Mouse (Mus musculus): Measurements from ENCODE around the gene Fads3. TPM values are rescaled to one million over a fixed set of nuclear protein-coding genes. Genes with fewer than 3 reads are reported as not detected.

Gene Fads3
- polyA plus RNA-seq, 1 experiment from 2014 or later = 8.6 TPM

GRCm38 (mm10) chr19:10062292-10062691 lies 20.9 kb downstream of the Fads3 start:
- H3K4me1 ChIP-seq = no peaks in the 10 kb centered on the region
- no peaks in the 10 kb centered on the region for H3K27me3 ChIP-seq
- ATAC-seq (ENCODE audit: insufficient number of reproducible peaks, insufficient read depth, low FRiP score, low TSS enrichment, low read depth) = no peak
- no peak overlapping the region for H3K9ac ChIP-seq
- 86% methylated on average over 8 of the region's 8 CpGs for WGBS
- no peak overlapping the region for H3K4me3 ChIP-seq
- H3K27ac ChIP-seq = no peak overlapping the region
- peaks cover 66% of the 10 kb centered on the region for H3K36me3 ChIP-seq
- no peak overlapping the region for H3K4me2 ChIP-seq
- no peaks in the 10 kb centered on the region for H3K9me3 ChIP-seq

GRCm38 (mm10) chr19:10062862-10063261 lies 21.5 kb downstream of the Fads3 start:
- no peak overlapping the region for H3K4me2 ChIP-seq
- no peak overlapping the region for H3K9ac ChIP-seq
- ATAC-seq (ENCODE audit: insufficient number of reproducible peaks, insufficient read depth, low FRiP score, low TSS enrichment, low read depth) = no peak
- no peaks in the 10 kb centered on the region for H3K4me1 ChIP-seq
- peaks cover 71% of the 10 kb centered on the region for H3K36me3 ChIP-seq
- WGBS = 95% methylated on average over 5 of the region's 5 CpGs
- no peaks in the 10 kb centered on the region for H3K27me3 ChIP-seq
- no peak overlapping the region for H3K27ac ChIP-seq
- H3K4me3 ChIP-seq = no peak overlapping the region
- no peaks in the 10 kb centered on the region for H3K9me3 ChIP-seq

GRCm38 (mm10) chr19:10064173-10065012 lies 23.0 kb downstream of the Fads3 start:
- no peak overlapping the region for H3K27ac ChIP-seq
- no peaks in the 10 kb centered on the region for H3K27me3 ChIP-seq
- no peak for ATAC-seq (ENCODE audit: insufficient number of reproducible peaks, insufficient read depth, low FRiP score, low TSS enrichment, low read depth)
- H3K4me3 ChIP-seq = no peak overlapping the region
- no peaks in the 10 kb centered on the region for H3K9me3 ChIP-seq
- no peak overlapping the region for H3K4me2 ChIP-seq
- H3K9ac ChIP-seq = no peak overlapping the region
- H3K36me3 ChIP-seq = peaks cover 86% of the 10 kb centered on the region
- 88% methylated on average over 10 of the region's 10 CpGs for WGBS
- H3K4me1 ChIP-seq = no peaks in the 10 kb centered on the region

- Histone ChIP-seq H3K4me2 (no peak overlapping the region), H3K27me3 (no peaks in the 10 kb centered on the region), H3K27ac (no peak overlapping the region), H3K9me3 (no peaks in the 10 kb centered on the region), H3K9ac (no peak overlapping the region), H3K36me3 (peaks cover 98% of the 10 kb centered on the region), H3K4me1 (no peaks in the 10 kb centered on the region), H3K4me3 (no peak overlapping the region)
- WGBS = 95% methylated on average over 5 of the region's 5 CpGs
- no peak for ATAC-seq (ENCODE audit: insufficient number of reproducible peaks, insufficient read depth, low FRiP score, low TSS enrichment, low read depth)
These were observed 24.3 kb downstream of the Fads3 start for GRCm38 (mm10) chr19:10065465-10066188.

GRCm38 (mm10) chr19:10066189-10066500 lies 24.8 kb downstream of the Fads3 start:
- H3K4me3 ChIP-seq = no peak overlapping the region
- H3K27me3 ChIP-seq = no peaks in the 10 kb centered on the region
- peaks cover 98% of the 10 kb centered on the region for H3K36me3 ChIP-seq
- no peak overlapping the region for H3K4me2 ChIP-seq
- no peaks in the 10 kb centered on the region for H3K9me3 ChIP-seq
- H3K4me1 ChIP-seq = no peaks in the 10 kb centered on the region
- H3K27ac ChIP-seq = no peak overlapping the region
- no peak overlapping the region for H3K9ac ChIP-seq
- ATAC-seq (ENCODE audit: insufficient number of reproducible peaks, insufficient read depth, low FRiP score, low TSS enrichment, low read depth) = no peak
- WGBS = 93% methylated on average over 4 of the region's 4 CpGs

- no peak overlapping the region for H3K4me3 ChIP-seq
- H3K9ac ChIP-seq = no peak overlapping the region
- 95% methylated on average over 3 of the region's 3 CpGs for WGBS
- no peaks in the 10 kb centered on the region for H3K9me3 ChIP-seq
- ATAC-seq (ENCODE audit: insufficient number of reproducible peaks, insufficient read depth, low FRiP score, low TSS enrichment, low read depth) = no peak
- no peaks in the 10 kb centered on the region for H3K4me1 ChIP-seq
- H3K27me3 ChIP-seq = no peaks in the 10 kb centered on the region
- peaks cover 98% of the 10 kb centered on the region for H3K36me3 ChIP-seq
- no peak overlapping the region for H3K4me2 ChIP-seq
- H3K27ac ChIP-seq = no peak overlapping the region
These were observed 25.1 kb downstream of the Fads3 start for GRCm38 (mm10) chr19:10066502-10066901.

GRCm38 (mm10) chr19:10067701-10068100 lies 26.3 kb downstream of the Fads3 start:
- no peak overlapping the region for H3K4me3 ChIP-seq
- no peaks in the 10 kb centered on the region for H3K27me3 ChIP-seq
- no peaks in the 10 kb centered on the region for H3K9me3 ChIP-seq
- no peak overlapping the region for H3K4me2 ChIP-seq
- H3K4me1 ChIP-seq = no peaks in the 10 kb centered on the region
- H3K36me3 ChIP-seq = peaks cover 97% of the 10 kb centered on the region
- H3K9ac ChIP-seq = no peak overlapping the region
- no peak overlapping the region for H3K27ac ChIP-seq
- no peak for ATAC-seq (ENCODE audit: insufficient number of reproducible peaks, insufficient read depth, low FRiP score, low TSS enrichment, low read depth)
- 83% methylated on average over 7 of the region's 7 CpGs for WGBS

- WGBS = 96% methylated on average over 8 of the region's 8 CpGs
- Histone ChIP-seq H3K27me3 (no peaks in the 10 kb centered on the region), H3K27ac (no peak overlapping the region), H3K4me1 (no peaks in the 10 kb centered on the region), H3K9me3 (no peaks in the 10 kb centered on the region), H3K4me3 (no peak overlapping the region), H3K9ac (no peak overlapping the region), H3K36me3 (peaks cover 97% of the 10 kb centered on the region), H3K4me2 (no peak overlapping the region)
- no peak for ATAC-seq (ENCODE audit: insufficient number of reproducible peaks, insufficient read depth, low FRiP score, low TSS enrichment, low read depth)
These were observed 29.0 kb downstream of the Fads3 start for GRCm38 (mm10) chr19:10070186-10070980.

GRCm38 (mm10) chr19:10071166-10071565 lies 29.8 kb downstream of the Fads3 start:
- no peak overlapping the region for H3K27ac ChIP-seq
- H3K9ac ChIP-seq = no peak overlapping the region
- H3K27me3 ChIP-seq = no peaks in the 10 kb centered on the region
- H3K4me1 ChIP-seq = no peaks in the 10 kb centered on the region
- no peaks in the 10 kb centered on the region for H3K9me3 ChIP-seq
- 89% methylated on average over 5 of the region's 5 CpGs for WGBS
- H3K4me3 ChIP-seq = no peak overlapping the region
- ATAC-seq (ENCODE audit: insufficient number of reproducible peaks, insufficient read depth, low FRiP score, low TSS enrichment, low read depth) = no peak
- no peak overlapping the region for H3K4me2 ChIP-seq
- H3K36me3 ChIP-seq = peaks cover 97% of the 10 kb centered on the region

- Histone ChIP-seq H3K27me3 (no peaks in the 10 kb centered on the region), H3K4me1 (no peaks in the 10 kb centered on the region), H3K36me3 (peaks cover 97% of the 10 kb centered on the region), H3K9me3 (no peaks in the 10 kb centered on the region), H3K27ac (no peak overlapping the region), H3K4me3 (no peak overlapping the region), H3K9ac (no peak overlapping the region), H3K4me2 (no peak overlapping the region)
- WGBS = 81% methylated on average over 4 of the region's 4 CpGs
- ATAC-seq (ENCODE audit: insufficient number of reproducible peaks, insufficient read depth, low FRiP score, low TSS enrichment, low read depth) = no peak
These were observed 30.5 kb downstream of the Fads3 start for GRCm38 (mm10) chr19:10071892-10072291.

GRCm38 (mm10) chr19:10073145-10073544 lies 31.8 kb downstream of the Fads3 start:
- H3K27me3 ChIP-seq = no peaks in the 10 kb centered on the region
- peaks cover 98% of the 10 kb centered on the region for H3K36me3 ChIP-seq
- H3K4me1 ChIP-seq = no peaks in the 10 kb centered on the region
- H3K9ac ChIP-seq = no peak overlapping the region
- ATAC-seq (ENCODE audit: insufficient number of reproducible peaks, insufficient read depth, low FRiP score, low TSS enrichment, low read depth) = no peak
- H3K9me3 ChIP-seq = no peaks in the 10 kb centered on the region
- H3K4me2 ChIP-seq = no peak overlapping the region
- no peak overlapping the region for H3K27ac ChIP-seq
- H3K4me3 ChIP-seq = no peak overlapping the region
- 92% methylated on average over 5 of the region's 5 CpGs for WGBS

Measured in embryonic facial prominence, embryonic 13.5 days (tissue).